ENCODE assay signal across 9 mouse cellular contexts in the genomic region with DNA sequence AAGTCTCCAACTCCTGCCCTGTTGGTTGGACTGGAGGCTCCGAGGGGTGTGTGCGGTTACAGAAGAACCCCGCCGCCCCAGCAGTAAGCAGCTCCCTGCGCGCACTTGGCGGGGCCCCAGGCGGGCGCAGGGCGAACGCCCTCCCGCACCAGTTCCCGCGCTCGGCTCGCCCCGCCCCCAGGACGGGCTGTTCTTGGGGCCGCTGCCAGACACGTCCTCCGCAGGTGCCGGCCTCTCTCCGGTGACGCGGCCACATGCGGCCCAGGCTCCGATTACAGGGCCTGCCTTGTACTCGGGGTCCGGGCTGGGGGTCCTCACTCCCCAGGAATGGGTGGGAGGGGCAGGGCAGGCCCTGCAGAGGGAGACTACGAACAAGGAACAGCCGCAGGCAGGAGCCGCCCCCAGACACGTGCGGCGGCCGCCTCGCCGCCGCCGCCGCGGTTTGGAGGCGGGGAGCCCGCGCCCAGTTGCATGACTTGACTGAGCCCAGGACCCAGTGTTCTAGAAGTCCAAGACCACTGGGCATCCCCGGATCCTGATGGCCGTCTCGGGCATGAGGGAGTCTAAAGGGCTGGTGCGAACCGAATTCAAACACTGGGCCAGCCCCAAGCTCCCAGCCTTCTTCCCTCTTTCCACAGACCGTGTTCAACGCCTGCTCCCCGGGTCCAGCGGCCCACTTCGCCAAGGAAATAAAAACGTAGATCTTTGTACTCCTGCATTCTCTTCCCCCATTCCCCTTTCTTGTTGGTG. TPM values are rescaled to one million over a fixed set of nuclear protein-coding genes. Genes with fewer than 3 reads are reported as not detected.
DNase-seq lines count a peak whose midpoint lies in the region; ATAC-seq and TF ChIP-seq lines count a peak whose summit lies in the region.
"Had no signal": no experiment of that assay in that cellular context is flagged by ENCODE, and none has a peak within 500 bp of the region (broad histone marks: within the 10 kb centered on the region; RNA-seq: fewer than 3 reads in every experiment).

No protein-coding gene starts in this region.

- H3K36me3 ChIP-seq in ES-Bruce4 (ENCODE audit: control insufficient read depth, insufficient read depth, low read length, poor library complexity, severe bottlenecking): no peaks in the 10 kb centered on the region
- H3K36me3 ChIP-seq in forebrain, embryonic 15.5 days: no peaks in the 10 kb centered on the region
- H3K36me3 ChIP-seq in hindbrain, embryonic 16.5 days (ENCODE audit: control insufficient read depth, insufficient read depth, low read length): no peaks in the 10 kb centered on the region
- no peaks in the 10 kb centered on the region for H3K36me3 ChIP-seq in liver, embryonic 15.5 days (replicated peaks)
- H3K36me3 ChIP-seq in neural tube, embryonic 13.5 days: no peaks in the 10 kb centered on the region

- H3K9ac ChIP-seq in ES-Bruce4 (ENCODE audit: low read depth, poor library complexity, severe bottlenecking): peak overlapping the region; percentile 69
- H3K9ac ChIP-seq in forebrain, embryonic 15.5 days (replicated peaks): peak overlapping the region; percentile 36
- H3K9ac ChIP-seq in hindbrain, embryonic 16.5 days (ENCODE audit: low read depth, low read length): peak overlapping the region; percentile 59
- H3K9ac ChIP-seq in liver, embryonic 15.5 days: peak overlapping the region; percentile 25; the same call in 1 of the 2 replicates
- H3K9ac ChIP-seq in neural tube, embryonic 13.5 days: peak overlapping the region; percentile 61

- peak overlapping the region; percentile 61 for H3K4me2 ChIP-seq in forebrain, embryonic 15.5 days (replicated peaks)
- peak overlapping the region; percentile 61 for H3K4me2 ChIP-seq in hindbrain, embryonic 16.5 days (ENCODE audit: low read length)
- peak overlapping the region; percentile 71 for H3K4me2 ChIP-seq in liver, embryonic 15.5 days
- peak overlapping the region; percentile 64 for H3K4me2 ChIP-seq in neural tube, embryonic 13.5 days

- peak overlapping the region; percentile 39 for H3K4me3 ChIP-seq in ES-Bruce4 (ENCODE audit: low read depth, low read length)
- H3K4me3 ChIP-seq in forebrain, embryonic 15.5 days: peak overlapping the region; percentile 39
- H3K4me3 ChIP-seq in hindbrain, embryonic 16.5 days (ENCODE audit: low read length): peak overlapping the region; percentile 37
- peak overlapping the region; percentile 44 for H3K4me3 ChIP-seq in liver, embryonic 15.5 days (replicated peaks)
- H3K4me3 ChIP-seq in neural tube, embryonic 13.5 days: peak overlapping the region; percentile 33
- H3K4me3 ChIP-seq: myocyte had no signal

- peak; percentile 79 to 87 for DNase-seq in adrenal gland, adult (ENCODE audit: inconsistent age in 2 of 2, low spot score in 1 of 2)
- peak; percentile 65 to 77 for DNase-seq in urinary bladder, postnatal 4 days (ENCODE audit: low spot score in 2 of 2)

- no peak overlapping the region for H3K27ac ChIP-seq in ES-Bruce4 (ENCODE audit: insufficient read depth, low read length)
- H3K27ac ChIP-seq in forebrain, embryonic 15.5 days (replicated peaks): no peak overlapping the region
- H3K27ac ChIP-seq in hindbrain, embryonic 16.5 days (ENCODE audit: low read depth, low read length): no peak overlapping the region
- H3K27ac ChIP-seq in liver, embryonic 15.5 days (replicated peaks): no peak overlapping the region; the same call in 1 of the 2 replicates
- no peak overlapping the region for H3K27ac ChIP-seq in neural tube, embryonic 13.5 days (replicated peaks)

- no peak for TF ChIP-seq POLR2A in ES-Bruce4 (IDR thresholded peaks at IDR 0.05; ENCODE audit: insufficient read depth, low read length)

- H3K4me1 ChIP-seq in ES-Bruce4 (ENCODE audit: control insufficient read depth, insufficient read depth, low read length): peaks cover 5% of the 10 kb centered on the region
- peaks cover 17% of the 10 kb centered on the region for H3K4me1 ChIP-seq in forebrain, embryonic 15.5 days
- H3K4me1 ChIP-seq in hindbrain, embryonic 16.5 days (ENCODE audit: control insufficient read depth, insufficient read depth, low read depth, low read length): no peaks in the 10 kb centered on the region; the same call in 1 of the 2 replicates
- H3K4me1 ChIP-seq in liver, embryonic 15.5 days (replicated peaks): peaks cover 44% of the 10 kb centered on the region
- peaks cover 33% of the 10 kb centered on the region for H3K4me1 ChIP-seq in neural tube, embryonic 13.5 days (replicated peaks)

- no peaks in the 10 kb centered on the region for H3K9me3 ChIP-seq in ES-Bruce4 (replicated peaks; ENCODE audit: control insufficient read depth, insufficient read depth, low read length, poor library complexity, severe bottlenecking)
- no peaks in the 10 kb centered on the region for H3K9me3 ChIP-seq in forebrain, embryonic 15.5 days
- H3K9me3 ChIP-seq in hindbrain, embryonic 16.5 days (ENCODE audit: control insufficient read depth, low read length): peaks cover 11% of the 10 kb centered on the region
- H3K9me3 ChIP-seq in liver, embryonic 15.5 days (replicated peaks): peaks cover 14% of the 10 kb centered on the region; the same call in 1 of the 2 replicates
- H3K9me3 ChIP-seq in neural tube, embryonic 13.5 days: peaks cover 13% of the 10 kb centered on the region; the same call in 1 of the 2 replicates

- H3K27me3 ChIP-seq in ES-Bruce4 (ENCODE audit: control insufficient read depth, insufficient read depth, low read length, poor library complexity, severe bottlenecking): peaks cover 4% of the 10 kb centered on the region
- H3K27me3 ChIP-seq in forebrain, embryonic 15.5 days: peaks cover 25% of the 10 kb centered on the region
- H3K27me3 ChIP-seq in hindbrain, embryonic 16.5 days (replicated peaks; ENCODE audit: control insufficient read depth, insufficient read depth, low read length): no peaks in the 10 kb centered on the region
- H3K27me3 ChIP-seq in liver, embryonic 15.5 days: peaks cover 67% of the 10 kb centered on the region
- H3K27me3 ChIP-seq in neural tube, embryonic 13.5 days: peaks cover 2% of the 10 kb centered on the region; the same call in 1 of the 2 replicates

- no peak for TF ChIP-seq CTCF in ES-Bruce4 (IDR thresholded peaks at IDR 0.05; ENCODE audit: low read depth, low read length)

- no peak for ATAC-seq in forebrain, embryonic 15.5 days (replicated peaks)
- ATAC-seq in hindbrain, embryonic 16.5 days: no peak
- peak; percentile 26; the same call in 1 of the 2 replicates for ATAC-seq in liver, embryonic 15.5 days (ENCODE audit: insufficient read depth)
- ATAC-seq in neural tube, embryonic 13.5 days (ENCODE audit: low read depth): 0 out of 2 replicates have a peak, but pooled peaks have one; percentile 3
- no peak for ATAC-seq in activated CD4-positive, CD25-positive, alpha-beta regulatory T cell, adult 4 months

- no peak for TF ChIP-seq EP300 in ES-Bruce4 (IDR thresholded peaks at IDR 0.05; ENCODE audit: insufficient read depth, low read depth, low read length)

- 25% methylated on average over 55 of the region's 56 CpGs for WGBS in forebrain, embryonic 15.5 days
- WGBS in hindbrain, embryonic 16.5 days: 26% methylated on average over 55 of the region's 56 CpGs
- 21% methylated on average over 56 of the region's 56 CpGs for WGBS in liver, embryonic 15.5 days (ENCODE audit: insufficient replicate concordance)
- 23% methylated on average over 56 of the region's 56 CpGs for WGBS in neural tube, embryonic 13.5 days

RNA-seq across cellular contexts. Expression of a gene that starts 4.1 kb away (rescaled TPM):
- polyA plus RNA-seq in ES-Bruce4 (2011; ENCODE audit: insufficient read depth, insufficient read length, low read depth, missing spikeins): 23.4 and 24.2 TPM in 2 replicates
- 139 and 142 TPM in 2 replicates for polyA plus RNA-seq in forebrain, embryonic 15.5 days (2015; fragmentation: Nextera tagmentation; extraction: Ambion mirVana)
- polyA plus RNA-seq in hindbrain, embryonic 16.5 days (2015; fragmentation: Nextera tagmentation; extraction: Ambion mirVana): 165 and 231 TPM in 2 replicates
- polyA plus RNA-seq in liver, embryonic 15.5 days (2015; fragmentation: Nextera tagmentation; extraction: Ambion mirVana): 182 and 216 TPM in 2 replicates
- polyA plus RNA-seq in neural tube, embryonic 13.5 days (2015; fragmentation: Nextera tagmentation; extraction: Ambion mirVana): 464 and 633 TPM in 2 replicates
- polyA plus RNA-seq in activated CD4-positive, CD25-positive, alpha-beta regulatory T cell, adult 4 months (2017; shearing (Covaris generic)): under 1 TPM; 0.24 to 0.41 TPM

RNA-seq across cellular contexts. Expression of a gene that starts 8.6 kb away (rescaled TPM):
- polyA plus RNA-seq in ES-Bruce4 (2011; ENCODE audit: insufficient read depth, insufficient read length, low read depth, missing spikeins): 4.5 and 5.0 TPM in 2 replicates
- polyA plus RNA-seq in forebrain, embryonic 15.5 days (2015; fragmentation: Nextera tagmentation; extraction: Ambion mirVana): 0.29 and 0.68 TPM in 2 replicates
- polyA plus RNA-seq in hindbrain, embryonic 16.5 days (2015; fragmentation: Nextera tagmentation; extraction: Ambion mirVana): 0.79 and 1.00 TPM in 2 replicates
- 12.9 and 16.3 TPM in 2 replicates for polyA plus RNA-seq in liver, embryonic 15.5 days (2015; fragmentation: Nextera tagmentation; extraction: Ambion mirVana)
- polyA plus RNA-seq in neural tube, embryonic 13.5 days (2015; fragmentation: Nextera tagmentation; extraction: Ambion mirVana): 0.28 and 0.29 TPM in 2 replicates
- under 1 TPM in 1 of 2 experiments, not detected in 1; 0.32 TPM for polyA plus RNA-seq in activated CD4-positive, CD25-positive, alpha-beta regulatory T cell, adult 4 months (2017; shearing (Covaris generic))

RNA-seq across cellular contexts. Expression of a gene that starts 38.0 kb away (rescaled TPM):
- 43.1 and 44.9 TPM in 2 replicates for polyA plus RNA-seq in ES-Bruce4 (2011; ENCODE audit: insufficient read depth, insufficient read length, low read depth, missing spikeins)
- 0.26 and 0.47 TPM in 2 replicates for polyA plus RNA-seq in forebrain, embryonic 15.5 days (2015; fragmentation: Nextera tagmentation; extraction: Ambion mirVana)
- 0.56 and 0.57 TPM in 2 replicates for polyA plus RNA-seq in hindbrain, embryonic 16.5 days (2015; fragmentation: Nextera tagmentation; extraction: Ambion mirVana)
- polyA plus RNA-seq in liver, embryonic 15.5 days (2015; fragmentation: Nextera tagmentation; extraction: Ambion mirVana): 22.6 and 27.0 TPM in 2 replicates
- 0.45 and 0.84 TPM in 2 replicates for polyA plus RNA-seq in neural tube, embryonic 13.5 days (2015; fragmentation: Nextera tagmentation; extraction: Ambion mirVana)
- not detected for polyA plus RNA-seq in activated CD4-positive, CD25-positive, alpha-beta regulatory T cell, adult 4 months (2017; shearing (Covaris generic))
- polyA plus RNA-seq: myocyte had no signal

Comparison
In these comparisons a context has a peak if more than half of its experiments do, and no peak if none do; other contexts are left out.
1. ATAC-seq: peak in liver, embryonic 15.5 days (single experiment) and neural tube, embryonic 13.5 days (single experiment); none in forebrain, embryonic 15.5 days (single experiment), hindbrain, embryonic 16.5 days (single experiment) and activated CD4-positive, CD25-positive, alpha-beta regulatory T cell, adult 4 months (single experiment).
2. RNA of a gene that starts 4.1 kb away (polyA plus RNA-seq): 464 to 633 TPM in neural tube, embryonic 13.5 days, 182 to 216 TPM in liver, embryonic 15.5 days, 165 to 231 TPM in hindbrain, embryonic 16.5 days, 139 to 142 TPM in forebrain, embryonic 15.5 days and 23.4 to 24.2 TPM in ES-Bruce4; 0.24 to 0.41 TPM in activated CD4-positive, CD25-positive, alpha-beta regulatory T cell, adult 4 months; every median in the first group is over 10 times any median in the second.
3. RNA of a gene that starts 38.0 kb away (polyA plus RNA-seq): 43.1 to 44.9 TPM in ES-Bruce4 and 22.6 to 27.0 TPM in liver, embryonic 15.5 days; 0.56 to 0.57 TPM in hindbrain, embryonic 16.5 days, 0.26 to 0.47 TPM in forebrain, embryonic 15.5 days, 0.45 to 0.84 TPM in neural tube, embryonic 13.5 days and not detected in activated CD4-positive, CD25-positive, alpha-beta regulatory T cell, adult 4 months; every median in the first group is over 10 times any median in the second.
4. Peak in every context shown above with its lines, with median percentiles within 50 percentile points of each other: H3K4me3 ChIP-seq, H3K9ac ChIP-seq and H3K4me2 ChIP-seq.